Mouse (Mus musculus): ENCODE measurements around the gene Cers1.

DNA sequence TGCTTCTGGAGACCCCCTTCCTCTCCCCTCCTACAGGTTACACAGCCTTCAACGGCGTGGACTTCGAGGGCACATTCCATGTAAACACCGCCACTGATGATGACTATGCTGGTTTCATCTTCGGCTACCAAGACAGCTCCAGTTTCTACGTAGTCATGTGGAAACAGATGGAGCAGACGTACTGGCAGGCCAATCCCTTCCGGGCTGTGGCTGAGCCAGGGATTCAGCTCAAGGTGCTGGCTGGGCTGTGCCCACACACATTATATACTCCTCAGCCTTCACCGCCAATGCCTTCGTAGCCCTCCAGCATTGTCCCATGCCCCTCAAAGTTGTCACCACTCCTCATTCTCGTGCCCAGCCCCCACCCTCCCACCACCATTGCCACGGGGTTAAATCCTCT, 64.5 kb downstream of the Cers1 start:
- TF ChIP-seq CTCF (IDR thresholded peaks at IDR 0.05; ENCODE audit: low read depth, low read length) (no peak), POLR2AphosphoS5 (IDR thresholded peaks at IDR 0.05; ENCODE audit: insufficient replicate concordance, low read depth, low read length) (no peak), GATA1 (IDR thresholded peaks at IDR 0.05; ENCODE audit: borderline replicate concordance, low read length) (no peak), TAL1 (conservative IDR thresholded peaks at IDR 0.05; ENCODE audit: low read depth, low read length) (no peak), GATA2 (IDR thresholded peaks at IDR 0.05; ENCODE audit: borderline replicate concordance, low read depth, low read length) (no peak)

Data from G1E (cell line).